Mouse (Mus musculus) heart, adult 2 months (tissue): ENCODE data around the gene Pde11a.

Experiments
- CTCF ChIP-seq: fragments of 200-600 bp; IDR thresholded peaks from 2 replicates; pipeline ENCODE4 v1.8.1; 2022; ENCODE audit warnings: antibody characterized with exemption, mild to moderate bottlenecking, moderate library complexity
- EP300 ChIP-seq: fragments of 200-500 bp; IDR thresholded peaks from 2 replicates; pipeline ENCODE4 v1.6.1; 2011; ENCODE audit warnings: low read depth, low read length, control low read depth; ENCODE audit not compliant: insufficient read depth
- POLR2A ChIP-seq: fragments of 200-500 bp; IDR thresholded peaks from 2 replicates; pipeline ENCODE4 v1.6.1; 2011; ENCODE audit warnings: mild to moderate bottlenecking, low read depth, low read length, control low read depth; ENCODE audit not compliant: insufficient read depth

DNA sequence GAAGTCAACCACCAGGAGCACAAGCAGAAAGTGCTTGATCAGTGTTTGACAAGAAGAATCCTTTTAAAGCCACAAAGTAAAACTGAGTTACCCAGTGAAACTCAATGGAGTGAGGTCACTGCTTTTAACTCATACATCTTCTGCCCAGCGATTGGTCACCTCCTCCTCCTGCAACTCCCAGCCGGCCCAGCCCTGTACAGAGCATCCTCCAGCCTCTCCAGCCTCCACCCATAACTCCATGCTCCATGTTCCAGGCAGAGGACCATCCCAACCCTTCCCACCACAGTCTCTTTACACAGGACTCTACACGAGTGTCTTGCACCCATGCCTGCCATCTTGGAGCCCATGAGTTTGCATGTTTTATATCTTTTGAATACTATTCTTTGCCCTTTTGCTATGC is 323.9 kb downstream of the Pde11a start:
- no peak for TF ChIP-seq POLR2A
- no peak for TF ChIP-seq CTCF
- TF ChIP-seq EP300 = no peak
